Mouse (Mus musculus): Measurements from ENCODE around the gene Nol8. TPM values are rescaled to one million over a fixed set of nuclear protein-coding genes. Genes with fewer than 3 reads are reported as not detected.

The Nol8 gene
- polyA plus RNA-seq, 1 experiment from 2014 or later, result 15.2 TPM

DNA sequence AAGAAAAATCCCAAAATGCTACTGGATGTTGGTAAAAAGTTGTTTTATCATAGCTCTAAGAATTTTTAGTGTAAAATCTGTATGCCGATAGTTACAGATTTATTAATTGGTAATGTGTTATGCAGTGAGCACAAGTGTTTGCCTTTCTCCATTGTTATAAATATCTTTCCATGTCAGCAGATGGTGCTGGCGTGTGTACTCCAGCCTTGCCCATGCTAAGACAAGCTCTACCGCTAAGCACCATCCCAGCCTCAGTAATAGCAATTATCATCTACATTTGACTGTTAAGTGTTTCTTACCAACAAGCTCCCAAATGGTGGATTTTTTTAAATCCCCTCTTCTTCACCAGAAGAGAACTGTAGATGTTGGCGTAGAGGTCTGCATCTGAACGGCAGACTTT is 38.2 kb downstream of the Nol8 start:
- Histone ChIP-seq H3K4me3 (no peak overlapping the region), H3K4me2 (no peak overlapping the region), H3K9me3 (replicated peaks) (no peaks in the 10 kb centered on the region), H3K27ac (no peak overlapping the region), H3K9ac (no peak overlapping the region), H3K4me1 (replicated peaks) (no peaks in the 10 kb centered on the region), H3K27me3 (no peaks in the 10 kb centered on the region), H3K36me3 (peaks cover 60% of the 10 kb centered on the region)
- WGBS, result 92% methylated on average over 5 of the region's 5 CpGs
- no peak for ATAC-seq (replicated peaks; ENCODE audit: insufficient number of reproducible peaks, insufficient read depth, low FRiP score, low read depth)

DNA sequence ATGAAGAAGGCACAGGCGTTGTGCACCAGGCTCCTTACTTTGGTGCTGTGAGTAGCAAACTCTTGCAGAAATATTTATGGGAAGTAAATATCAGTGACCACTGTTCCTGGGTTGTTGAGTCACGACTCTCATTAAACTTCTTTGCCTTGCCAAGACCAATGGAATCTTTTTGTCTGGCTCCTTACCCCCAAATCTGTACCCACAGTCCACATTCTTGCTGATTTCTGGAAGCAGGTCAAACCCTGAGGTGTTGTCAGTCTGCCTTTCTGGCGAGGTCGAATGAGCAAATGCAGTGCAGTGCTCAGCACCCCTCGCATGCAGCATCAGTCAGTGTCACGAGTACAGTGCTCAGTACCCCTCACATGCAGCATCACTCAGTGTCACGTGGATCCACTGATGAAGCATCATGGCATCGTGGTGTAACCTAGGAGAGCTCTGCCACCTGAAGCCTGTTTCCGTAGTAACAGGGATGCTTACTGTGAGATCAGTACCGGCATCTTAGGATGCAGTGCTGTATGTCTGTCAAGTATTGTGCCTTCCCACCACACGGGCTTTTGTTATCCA is 50.4 kb downstream of the Nol8 start:
- ATAC-seq (replicated peaks; ENCODE audit: insufficient number of reproducible peaks, insufficient read depth, low FRiP score, low read depth), result no peak
- no peaks in the 10 kb centered on the region for H3K4me1 ChIP-seq (replicated peaks)
- H3K36me3 ChIP-seq, result peaks cover 62% of the 10 kb centered on the region
- H3K27ac ChIP-seq, result no peak overlapping the region
- no peaks in the 10 kb centered on the region for H3K9me3 ChIP-seq (replicated peaks)
- H3K4me3 ChIP-seq, result no peak overlapping the region
- 91% methylated on average over 11 of the region's 11 CpGs for WGBS
- no peak overlapping the region for H3K4me2 ChIP-seq
- no peak overlapping the region for H3K9ac ChIP-seq
- no peaks in the 10 kb centered on the region for H3K27me3 ChIP-seq

DNA sequence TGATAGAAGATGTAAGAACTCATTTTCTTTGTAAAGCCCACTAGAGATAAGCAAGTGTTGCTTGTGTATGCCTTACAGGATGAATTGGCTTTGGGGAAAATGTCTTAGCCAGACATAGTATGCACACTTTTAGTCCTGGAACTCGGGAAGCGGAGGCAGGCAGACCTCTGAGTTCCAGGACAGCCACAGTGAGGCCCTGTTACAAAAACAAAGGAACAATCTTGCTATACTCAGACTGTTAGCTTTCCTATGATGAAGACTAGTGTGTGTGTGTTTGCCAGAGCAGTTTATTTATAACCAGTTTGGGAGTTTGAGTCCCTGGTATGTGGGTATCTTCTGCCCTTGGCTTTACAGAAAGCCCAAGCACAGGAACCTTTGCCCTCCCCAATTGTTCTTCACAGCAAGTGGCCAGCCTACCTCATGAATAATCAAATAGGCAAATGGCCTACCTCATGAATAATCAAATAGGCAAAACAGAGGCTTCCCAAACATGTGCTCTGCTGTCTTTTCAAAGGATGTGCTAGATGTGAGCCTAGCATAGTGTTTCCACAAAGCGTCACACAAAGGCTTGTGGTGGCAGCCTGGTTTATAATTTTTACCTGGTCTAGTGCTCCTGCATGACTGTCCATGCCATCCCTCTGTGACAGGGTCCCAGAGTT is 53.3 kb downstream of the Nol8 start:
- no peaks in the 10 kb centered on the region for H3K9me3 ChIP-seq (replicated peaks)
- no peak for ATAC-seq (replicated peaks; ENCODE audit: insufficient number of reproducible peaks, insufficient read depth, low FRiP score, low read depth)
- no peaks in the 10 kb centered on the region for H3K27me3 ChIP-seq
- no peak overlapping the region for H3K9ac ChIP-seq
- peaks cover 78% of the 10 kb centered on the region for H3K36me3 ChIP-seq
- H3K27ac ChIP-seq, result no peak overlapping the region
- H3K4me2 ChIP-seq, result no peak overlapping the region
- no peaks in the 10 kb centered on the region for H3K4me1 ChIP-seq (replicated peaks)
- WGBS, result 94% methylated on average over 3 of the region's 3 CpGs
- H3K4me3 ChIP-seq, result no peak overlapping the region

DNA sequence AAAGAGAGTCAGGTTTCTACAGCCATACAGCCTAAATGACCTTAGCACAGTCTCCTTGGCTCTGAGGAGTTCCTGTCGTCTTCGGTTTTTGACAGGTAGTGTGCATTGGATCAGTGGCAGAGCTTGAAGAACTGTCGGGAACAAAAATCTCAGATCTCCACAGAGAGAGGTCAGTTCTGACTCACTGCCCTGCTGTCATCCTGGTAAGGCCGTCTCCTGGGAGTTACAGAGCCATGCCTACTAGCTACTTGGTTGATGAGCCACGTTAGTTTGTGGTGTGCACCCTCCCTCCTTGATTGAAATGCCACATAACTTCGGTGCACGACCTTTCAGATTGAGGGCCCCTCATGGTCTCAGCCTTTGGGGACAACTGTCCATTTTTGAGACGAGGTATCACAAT is 55.4 kb downstream of the Nol8 start:
- Histone ChIP-seq H3K27ac (no peak overlapping the region), H3K27me3 (no peaks in the 10 kb centered on the region), H3K9me3 (replicated peaks) (no peaks in the 10 kb centered on the region), H3K4me3 (no peak overlapping the region), H3K4me2 (no peak overlapping the region), H3K4me1 (replicated peaks) (no peaks in the 10 kb centered on the region), H3K9ac (no peak overlapping the region), H3K36me3 (peaks cover 77% of the 10 kb centered on the region)
- 86% methylated on average over 8 of the region's 8 CpGs for WGBS
- no peak for ATAC-seq (replicated peaks; ENCODE audit: insufficient number of reproducible peaks, insufficient read depth, low FRiP score, low read depth)

DNA sequence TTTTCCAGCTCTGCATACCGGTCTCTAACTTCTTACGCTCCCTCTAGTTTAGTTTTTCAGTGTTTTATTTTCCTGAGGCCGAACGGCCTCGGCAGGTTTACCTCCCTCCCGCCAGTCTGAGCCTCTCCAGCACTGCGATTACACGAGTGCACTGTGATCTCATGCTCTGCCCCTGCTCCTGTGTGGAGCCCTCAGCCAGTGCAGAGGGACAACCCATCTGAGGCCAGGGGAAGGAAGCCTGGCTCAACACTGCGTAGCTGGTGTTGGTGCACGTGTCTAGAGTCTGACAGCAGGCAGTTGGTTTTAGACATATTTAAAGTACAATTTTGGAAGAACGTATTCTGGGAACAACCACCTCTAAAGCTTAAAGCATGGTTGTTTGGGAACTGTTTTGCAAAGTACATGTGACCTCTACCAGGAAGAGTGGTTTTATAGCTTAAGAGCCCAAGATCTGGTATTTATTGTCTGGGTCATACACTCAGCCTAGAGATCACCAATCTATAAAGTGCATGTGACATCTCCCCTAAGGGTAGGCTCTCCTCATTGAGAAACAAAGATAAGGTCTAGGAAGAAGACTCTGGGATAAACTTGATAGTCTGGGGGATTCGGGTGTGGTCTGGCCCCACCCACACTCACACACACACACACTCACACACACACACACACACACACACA is 59.3 kb downstream of the Nol8 start:
- no peak overlapping the region for H3K9ac ChIP-seq
- H3K4me3 ChIP-seq, result no peak overlapping the region
- no peak overlapping the region for H3K4me2 ChIP-seq
- H3K27ac ChIP-seq, result no peak overlapping the region
- H3K4me1 ChIP-seq (replicated peaks), result no peaks in the 10 kb centered on the region
- WGBS, result 87% methylated on average over 12 of the region's 12 CpGs
- H3K9me3 ChIP-seq (replicated peaks), result no peaks in the 10 kb centered on the region
- no peak for ATAC-seq (replicated peaks; ENCODE audit: insufficient number of reproducible peaks, insufficient read depth, low FRiP score, low read depth)
- H3K27me3 ChIP-seq, result no peaks in the 10 kb centered on the region
- H3K36me3 ChIP-seq, result peaks cover 74% of the 10 kb centered on the region

DNA sequence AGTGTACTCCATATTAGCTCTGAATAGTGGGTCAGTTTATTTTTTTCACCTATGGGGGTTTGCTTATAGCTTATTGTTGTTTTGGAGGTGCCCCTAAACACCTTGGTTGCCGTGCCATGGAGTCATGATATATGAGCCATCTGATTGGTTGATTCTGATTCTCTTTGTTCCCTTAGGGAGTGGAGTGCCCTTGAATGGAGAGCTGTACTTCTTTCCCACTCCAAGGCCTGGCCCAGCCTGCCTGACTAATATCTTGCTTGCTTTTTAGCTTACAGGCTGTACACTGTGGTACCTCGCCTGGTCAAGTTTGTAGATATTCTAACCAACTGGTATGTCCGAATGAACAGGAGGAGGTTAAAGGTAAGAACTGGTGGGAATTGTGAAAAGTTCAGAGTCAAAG is 66.4 kb downstream of the Nol8 start:
- peaks cover 94% of the 10 kb centered on the region for H3K36me3 ChIP-seq
- ATAC-seq (replicated peaks; ENCODE audit: insufficient number of reproducible peaks, insufficient read depth, low FRiP score, low read depth), result no peak
- H3K27me3 ChIP-seq, result no peaks in the 10 kb centered on the region
- no peaks in the 10 kb centered on the region for H3K9me3 ChIP-seq (replicated peaks)
- no peaks in the 10 kb centered on the region for H3K4me1 ChIP-seq (replicated peaks)
- H3K9ac ChIP-seq, result no peak overlapping the region
- no peak overlapping the region for H3K27ac ChIP-seq
- 89% methylated on average over 3 of the region's 3 CpGs for WGBS
- H3K4me3 ChIP-seq, result no peak overlapping the region
- H3K4me2 ChIP-seq, result no peak overlapping the region

Other genes with a start within 250 kb of the Nol8 start
- gene Ippk, start 231.8 kb upstream of the Nol8 start, polyA plus RNA-seq (2015; fragmentation: Nextera tagmentation; extraction: Ambion mirVana), result 10.0 and 11.1 TPM in 2 replicates
- gene Tes3-ps, start 159.8 kb upstream of the Nol8 start, polyA plus RNA-seq (2015; fragmentation: Nextera tagmentation; extraction: Ambion mirVana), result 0.71 and 0.87 TPM in 2 replicates
- 4.6 and 5.7 TPM in 2 replicates for gene Ecm2, start 148.3 kb upstream of the Nol8 start, polyA plus RNA-seq (2015; fragmentation: Nextera tagmentation; extraction: Ambion mirVana)
- 31.8 and 32.2 TPM in 2 replicates for gene Aspn, start 108.6 kb upstream of the Nol8 start, polyA plus RNA-seq (2015; fragmentation: Nextera tagmentation; extraction: Ambion mirVana)
- gene Omd, start 70.6 kb upstream of the Nol8 start, polyA plus RNA-seq (2015; fragmentation: Nextera tagmentation; extraction: Ambion mirVana), result 0.73 and 1.2 TPM in 2 replicates
- 51.3 and 59.7 TPM in 2 replicates for gene Ogn, start 45.0 kb upstream of the Nol8 start, polyA plus RNA-seq (2015; fragmentation: Nextera tagmentation; extraction: Ambion mirVana)
- gene Cenpp, start 293 bp upstream of the Nol8 start, polyA plus RNA-seq (2015; fragmentation: Nextera tagmentation; extraction: Ambion mirVana), result 21.1 and 26.1 TPM in 2 replicates
- gene Iars, start 29.0 kb downstream of the Nol8 start, polyA plus RNA-seq (2015; fragmentation: Nextera tagmentation; extraction: Ambion mirVana), result 40.9 and 51.6 TPM in 2 replicates
- not detected in 2 replicates for gene Gm30302, start 145.9 kb downstream of the Nol8 start, polyA plus RNA-seq (2015; fragmentation: Nextera tagmentation; extraction: Ambion mirVana)